Mouse (Mus musculus): ENCODE measurements around the gene Smyd3. TPM values are rescaled to one million over a fixed set of nuclear protein-coding genes. Genes with fewer than 3 reads are reported as not detected.

Gene Smyd3
- polyA plus RNA-seq, 1 experiment = 2.4 TPM

DNA sequence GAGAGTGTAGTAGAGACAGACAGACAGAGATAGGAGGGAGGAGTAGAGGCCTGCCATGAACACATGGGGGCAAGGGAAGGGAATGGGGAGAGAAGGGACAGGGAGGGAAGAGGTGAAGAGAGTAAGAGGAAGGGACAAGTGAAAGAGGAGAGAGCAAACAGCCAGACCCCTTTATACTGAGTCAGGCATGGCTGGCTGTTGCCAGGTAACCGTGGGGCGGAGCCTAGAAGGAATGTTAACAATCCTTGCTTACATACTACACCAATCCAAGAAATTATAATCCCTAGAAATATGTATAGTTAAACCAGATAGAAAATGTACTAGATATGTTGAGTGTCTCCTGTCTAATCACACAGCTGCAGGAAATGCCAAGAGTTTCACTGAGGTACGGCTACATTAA lies 267.5 kb downstream of the Smyd3 start:
- TF ChIP-seq POLR2A (IDR thresholded peaks at IDR 0.05; ENCODE audit: control insufficient read depth, low read depth, low read length) (no peak), CTCF (IDR thresholded peaks at IDR 0.05; ENCODE audit: control insufficient read depth, insufficient read depth, insufficient replicate concordance, low read depth, low read length) (no peak)
- H3K27ac ChIP-seq (ENCODE audit: control insufficient read depth, insufficient read depth, low read depth, low read length) = no peak overlapping the region
- no peaks in the 10 kb centered on the region for H3K27me3 ChIP-seq (ENCODE audit: control insufficient read depth, insufficient read depth, low read length)
- H3K4me3 ChIP-seq (ENCODE audit: control insufficient read depth, low read depth, low read length) = no peak overlapping the region
- peaks cover 2% of the 10 kb centered on the region; the same call in 1 of the 2 replicates for H3K4me1 ChIP-seq (ENCODE audit: control insufficient read depth, insufficient read depth, low read length)
- no peaks in the 10 kb centered on the region for H3K36me3 ChIP-seq (ENCODE audit: control insufficient read depth, insufficient read depth, low read length)

DNA sequence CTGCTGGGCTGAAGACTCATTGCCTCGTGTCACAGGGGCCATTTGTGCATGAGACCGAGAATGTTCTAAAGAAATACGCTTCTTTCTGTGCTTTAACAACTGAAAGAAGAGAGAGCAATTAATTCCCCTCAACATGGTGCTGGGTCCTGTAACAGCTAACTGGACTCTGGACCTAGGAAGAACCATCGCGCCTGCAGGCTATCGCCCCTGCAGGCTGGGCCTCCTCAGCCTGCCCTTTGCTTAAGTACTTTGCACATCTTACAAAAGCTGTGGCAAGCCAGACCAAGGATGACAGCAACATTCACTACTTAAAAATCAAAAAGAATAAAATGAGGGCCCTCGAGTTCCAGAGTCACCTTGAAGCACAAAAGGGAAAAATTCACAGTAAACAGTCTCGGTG lies 274.3 kb downstream of the Smyd3 start:
- H3K4me3 ChIP-seq (ENCODE audit: control insufficient read depth, low read depth, low read length) = no peak overlapping the region
- TF ChIP-seq POLR2A (IDR thresholded peaks at IDR 0.05; ENCODE audit: control insufficient read depth, low read depth, low read length) (no peak), CTCF (IDR thresholded peaks at IDR 0.05; ENCODE audit: control insufficient read depth, insufficient read depth, insufficient replicate concordance, low read depth, low read length) (no peak)
- H3K27ac ChIP-seq (ENCODE audit: control insufficient read depth, insufficient read depth, low read depth, low read length) = no peak overlapping the region
- no peaks in the 10 kb centered on the region for H3K36me3 ChIP-seq (ENCODE audit: control insufficient read depth, insufficient read depth, low read length)
- no peaks in the 10 kb centered on the region for H3K4me1 ChIP-seq (ENCODE audit: control insufficient read depth, insufficient read depth, low read length)
- no peaks in the 10 kb centered on the region for H3K27me3 ChIP-seq (ENCODE audit: control insufficient read depth, insufficient read depth, low read length)

DNA sequence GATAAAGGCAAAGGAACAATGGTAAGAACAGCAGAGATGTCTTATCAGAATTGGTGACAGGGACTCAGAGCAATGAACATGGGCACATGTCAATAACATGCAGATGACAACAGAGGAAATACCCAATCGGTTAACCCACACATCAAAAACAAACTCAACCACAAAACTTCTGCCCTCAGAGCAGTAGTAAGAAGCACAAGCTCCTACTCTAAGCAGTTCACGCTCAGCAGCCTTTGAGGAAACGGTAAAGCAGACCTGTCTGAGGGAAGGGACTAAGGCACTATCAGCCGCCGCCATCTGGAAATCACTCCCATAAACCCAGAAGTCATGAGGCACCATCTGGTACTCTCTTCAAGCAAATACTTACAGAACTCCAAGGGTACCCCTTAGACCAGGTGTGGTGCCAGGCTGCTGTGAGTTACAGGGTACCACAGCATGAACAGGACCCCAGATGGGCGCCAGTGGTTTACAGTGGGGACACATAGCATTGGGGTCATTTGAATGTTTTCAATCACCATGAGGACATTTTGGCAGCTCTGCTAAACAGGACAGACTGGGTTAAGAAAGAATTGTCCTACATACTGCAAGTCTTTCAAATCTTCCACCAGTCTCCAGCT lies 277.1 kb downstream of the Smyd3 start:
- Histone ChIP-seq H3K27me3 (ENCODE audit: control insufficient read depth, insufficient read depth, low read length) (no peaks in the 10 kb centered on the region), H3K36me3 (ENCODE audit: control insufficient read depth, insufficient read depth, low read length) (no peaks in the 10 kb centered on the region), H3K27ac (ENCODE audit: control insufficient read depth, insufficient read depth, low read depth, low read length) (no peak overlapping the region), H3K4me3 (ENCODE audit: control insufficient read depth, low read depth, low read length) (no peak overlapping the region), H3K4me1 (ENCODE audit: control insufficient read depth, insufficient read depth, low read length) (no peaks in the 10 kb centered on the region)
- no peak for TF ChIP-seq CTCF (IDR thresholded peaks at IDR 0.05; ENCODE audit: control insufficient read depth, insufficient read depth, insufficient replicate concordance, low read depth, low read length)
- no peak for TF ChIP-seq POLR2A (IDR thresholded peaks at IDR 0.05; ENCODE audit: control insufficient read depth, low read depth, low read length)

DNA sequence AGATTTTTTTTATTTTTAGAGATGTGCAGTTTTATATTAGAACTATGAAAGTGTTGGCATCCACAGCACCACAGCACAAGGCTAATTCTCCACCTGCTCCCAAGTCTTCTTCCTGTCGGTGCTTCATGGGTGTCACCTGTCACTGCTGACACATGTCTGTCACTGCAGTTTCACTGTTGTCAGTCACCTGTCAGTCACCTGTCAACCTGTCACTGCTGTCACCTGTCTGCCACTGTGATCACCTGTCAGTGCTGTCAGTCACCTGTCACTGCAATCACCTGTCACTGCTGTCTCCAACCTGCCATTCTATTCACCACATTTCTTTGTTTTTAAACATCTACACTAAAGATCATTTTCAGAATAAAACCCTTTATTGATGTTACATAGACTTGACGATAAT lies 279.2 kb downstream of the Smyd3 start:
- Histone ChIP-seq H3K27me3 (ENCODE audit: control insufficient read depth, insufficient read depth, low read length) (no peaks in the 10 kb centered on the region), H3K4me3 (ENCODE audit: control insufficient read depth, low read depth, low read length) (no peak overlapping the region), H3K27ac (ENCODE audit: control insufficient read depth, insufficient read depth, low read depth, low read length) (no peak overlapping the region), H3K36me3 (ENCODE audit: control insufficient read depth, insufficient read depth, low read length) (no peaks in the 10 kb centered on the region), H3K4me1 (ENCODE audit: control insufficient read depth, insufficient read depth, low read length) (no peaks in the 10 kb centered on the region)
- TF ChIP-seq POLR2A (IDR thresholded peaks at IDR 0.05; ENCODE audit: control insufficient read depth, low read depth, low read length) (no peak), CTCF (IDR thresholded peaks at IDR 0.05; ENCODE audit: control insufficient read depth, insufficient read depth, insufficient replicate concordance, low read depth, low read length) (no peak)

DNA sequence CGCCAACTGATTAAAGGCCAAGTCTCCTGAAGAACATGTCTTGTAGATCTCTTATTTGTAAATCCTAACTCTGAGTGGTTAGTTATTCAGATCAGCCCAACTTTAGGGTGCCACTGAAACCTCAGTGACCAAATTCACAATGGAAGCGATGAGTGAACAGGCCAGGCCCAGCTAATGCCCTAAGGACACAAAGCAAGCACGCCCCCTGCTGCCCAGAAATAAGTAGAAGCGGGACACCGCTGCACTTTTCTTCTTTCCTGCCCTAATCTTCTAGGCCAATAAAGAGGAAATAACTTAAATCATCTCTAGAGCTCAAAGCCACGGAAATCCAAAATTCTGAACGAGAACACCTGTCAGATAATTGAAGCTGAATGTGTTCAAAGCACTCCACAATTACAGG lies 279.9 kb downstream of the Smyd3 start:
- H3K4me1 ChIP-seq (ENCODE audit: control insufficient read depth, insufficient read depth, low read length) = no peaks in the 10 kb centered on the region
- TF ChIP-seq POLR2A (IDR thresholded peaks at IDR 0.05; ENCODE audit: control insufficient read depth, low read depth, low read length) (no peak), CTCF (IDR thresholded peaks at IDR 0.05; ENCODE audit: control insufficient read depth, insufficient read depth, insufficient replicate concordance, low read depth, low read length) (no peak; the same call in 1 of the 2 replicates)
- no peak overlapping the region for H3K27ac ChIP-seq (ENCODE audit: control insufficient read depth, insufficient read depth, low read depth, low read length)
- no peak overlapping the region for H3K4me3 ChIP-seq (ENCODE audit: control insufficient read depth, low read depth, low read length)
- H3K27me3 ChIP-seq (ENCODE audit: control insufficient read depth, insufficient read depth, low read length) = no peaks in the 10 kb centered on the region
- H3K36me3 ChIP-seq (ENCODE audit: control insufficient read depth, insufficient read depth, low read length) = no peaks in the 10 kb centered on the region

DNA sequence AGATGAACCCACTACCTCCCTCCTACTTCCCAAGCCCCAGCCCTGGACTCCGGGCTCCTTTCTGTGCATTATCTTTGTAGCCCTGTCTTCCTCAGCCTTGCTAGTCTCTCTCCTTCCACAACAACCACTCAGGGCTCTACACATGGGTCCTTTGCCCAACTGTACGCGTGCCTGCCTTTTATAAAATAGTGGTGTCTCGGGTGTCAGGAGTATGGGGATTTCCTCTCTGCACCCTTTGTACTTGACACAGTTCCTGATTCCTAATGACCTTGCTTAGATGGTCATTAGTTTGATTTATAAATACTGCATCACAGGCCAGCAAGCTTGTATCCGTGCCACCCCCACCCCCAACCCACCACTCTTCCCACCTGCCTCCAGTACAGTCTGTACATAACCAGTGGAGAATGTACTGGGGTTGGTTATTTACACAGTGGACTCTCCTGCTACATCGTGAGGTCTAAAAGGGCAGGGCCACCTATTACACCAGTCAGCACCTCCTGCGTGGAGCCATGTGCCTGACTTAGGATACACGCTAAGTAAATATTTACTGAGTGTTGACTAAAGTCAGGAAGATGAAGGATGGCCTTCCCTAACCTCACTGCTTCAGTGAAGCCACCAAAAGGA lies 281.5 kb downstream of the Smyd3 start:
- Histone ChIP-seq H3K27me3 (ENCODE audit: control insufficient read depth, insufficient read depth, low read length) (no peaks in the 10 kb centered on the region), H3K4me3 (ENCODE audit: control insufficient read depth, low read depth, low read length) (no peak overlapping the region)

DNA sequence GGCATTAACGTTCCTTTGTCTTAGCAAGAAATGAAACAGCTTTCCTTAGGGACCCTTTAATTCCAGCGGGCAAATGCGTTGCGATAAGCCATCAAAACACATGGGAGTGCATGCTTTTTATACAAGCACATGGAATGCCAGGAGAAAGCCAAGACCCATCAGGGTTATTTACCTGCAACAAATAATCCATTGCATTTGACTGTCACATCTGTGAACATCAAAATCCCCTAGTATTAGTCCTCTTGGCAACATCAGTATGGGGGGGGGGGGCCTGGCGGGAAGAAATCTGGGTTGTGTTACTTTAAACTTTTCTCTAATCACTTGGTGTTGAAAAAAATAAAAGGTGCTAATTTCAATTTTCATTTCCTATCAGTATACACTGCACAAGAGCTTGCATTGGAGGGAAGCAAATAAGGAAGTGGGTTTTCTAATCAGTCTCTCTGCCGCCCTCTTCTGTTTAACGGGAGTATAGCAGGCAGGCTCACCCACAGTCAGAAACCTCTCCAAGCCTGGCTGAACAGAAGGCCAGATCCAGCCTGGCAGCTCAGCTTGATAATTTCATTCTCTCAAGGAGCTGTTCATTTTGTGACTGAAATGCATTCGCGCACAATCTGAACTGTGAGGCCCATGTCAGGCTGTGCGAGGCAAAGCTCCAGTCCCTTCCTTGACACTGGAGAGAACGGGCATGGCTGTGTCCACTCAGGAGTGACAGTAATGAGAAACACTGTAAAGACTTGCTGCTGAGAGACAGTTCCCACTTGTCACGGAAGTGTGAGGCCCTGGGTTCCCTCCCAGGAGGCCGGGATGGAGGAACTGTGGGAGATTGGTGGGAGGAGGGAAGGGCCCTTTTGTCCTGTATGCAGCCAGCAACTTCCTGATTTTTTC lies 285.8 kb downstream of the Smyd3 start:
- no peaks in the 10 kb centered on the region for H3K27me3 ChIP-seq (ENCODE audit: control insufficient read depth, insufficient read depth, low read length)
- TF ChIP-seq POLR2A (IDR thresholded peaks at IDR 0.05; ENCODE audit: control insufficient read depth, low read depth, low read length) (no peak), CTCF (IDR thresholded peaks at IDR 0.05; ENCODE audit: control insufficient read depth, insufficient read depth, insufficient replicate concordance, low read depth, low read length) (peak; percentile 67; the same call in 1 of the 2 replicates)
- H3K4me3 ChIP-seq (ENCODE audit: control insufficient read depth, low read depth, low read length) = no peak overlapping the region
- no peak overlapping the region for H3K27ac ChIP-seq (ENCODE audit: control insufficient read depth, insufficient read depth, low read depth, low read length)
- H3K4me1 ChIP-seq (ENCODE audit: control insufficient read depth, insufficient read depth, low read length) = no peaks in the 10 kb centered on the region
- H3K36me3 ChIP-seq (ENCODE audit: control insufficient read depth, insufficient read depth, low read length) = no peaks in the 10 kb centered on the region

More for the DNA sequence above, 281.5 kb downstream of the Smyd3 start:
- TF ChIP-seq CTCF (IDR thresholded peaks at IDR 0.05; ENCODE audit: control insufficient read depth, insufficient read depth, insufficient replicate concordance, low read depth, low read length) (no peak), POLR2A (IDR thresholded peaks at IDR 0.05; ENCODE audit: control insufficient read depth, low read depth, low read length) (no peak)
- Histone ChIP-seq H3K4me1 (ENCODE audit: control insufficient read depth, insufficient read depth, low read length) (no peaks in the 10 kb centered on the region), H3K36me3 (ENCODE audit: control insufficient read depth, insufficient read depth, low read length) (no peaks in the 10 kb centered on the region), H3K27ac (ENCODE audit: control insufficient read depth, insufficient read depth, low read depth, low read length) (no peak overlapping the region)

Measured in testis, adult 2 months (tissue).